Mouse (Mus musculus) cerebellum, adult 2 months (tissue): Measurements from ENCODE around the gene Rilp.

Source experiments
- CTCF ChIP-seq: fragments of 200-500 bp; IDR thresholded peaks from 2 replicates; pipeline ENCODE4 v1.5.1; 2011; ENCODE audit warnings: low read depth, mild to moderate bottlenecking, control low read depth, low read length, moderate library complexity, borderline replicate concordance; ENCODE audit not compliant: insufficient read depth
- POLR2A ChIP-seq: fragments of 200-500 bp; IDR thresholded peaks from 2 replicates; pipeline ENCODE4 v1.6.1; 2011; ENCODE audit warnings: low read length, control low read depth, borderline replicate concordance; ENCODE audit not compliant: insufficient read depth

GRCm38 (mm10) chr11:75551321-75551720, 41.4 kb downstream of the Rilp start:
- no peak for TF ChIP-seq POLR2A
- TF ChIP-seq CTCF = no peak
